Mouse (Mus musculus): ENCODE data around the gene Gemin8.

DNA sequence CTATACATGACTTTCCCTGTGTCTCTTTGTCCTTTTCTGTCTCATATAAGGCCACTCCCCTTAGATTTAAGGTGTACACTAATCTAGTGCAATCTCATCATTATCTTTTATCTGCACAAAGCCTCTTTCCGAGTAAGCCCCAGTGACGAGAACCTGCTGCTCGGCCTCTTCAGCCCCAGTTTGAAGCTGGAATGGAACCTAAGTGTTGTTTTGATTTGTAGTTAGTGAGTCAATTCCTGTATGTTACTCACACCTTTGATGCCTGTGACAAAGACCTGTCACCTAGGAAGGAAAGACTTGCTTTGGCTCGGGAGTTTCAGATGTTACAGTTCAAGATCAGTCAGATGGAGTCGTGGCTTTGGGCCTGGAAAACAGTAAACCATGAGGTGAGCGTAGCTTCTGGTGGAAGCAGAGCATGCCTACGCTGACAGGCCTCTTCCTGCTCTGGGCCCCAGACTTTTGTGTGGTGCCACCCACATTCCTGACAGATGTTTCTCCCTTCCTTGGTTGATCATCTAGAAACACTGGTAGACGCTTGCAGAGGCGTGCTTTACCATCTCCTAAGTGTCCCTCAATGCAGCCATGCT, 15.2 kb downstream of the Gemin8 start:
- no peak for TF ChIP-seq CTCF (IDR thresholded peaks at IDR 0.05; ENCODE audit: low read depth, low read length)
- no peak for TF ChIP-seq POLR2A (IDR thresholded peaks at IDR 0.05; ENCODE audit: insufficient read depth, low read length)
